Mouse (Mus musculus): ENCODE measurements at regions not wholly inside any gene's neighbourhood (a gene's known extent, or its start where the extent isn't known, plus 50 kb on each side); places are given as distances from the start of the nearest gene placed in this dataset.
A peak's percentile ranks its signal among the peaks of the same experiment; 100 is the strongest.

GRCm38 (mm10) chr5:146684429-146684828 lies 99.4 kb upstream of the Gpr12 start:
- no peak overlapping the region for H3K4me3 ChIP-seq (ENCODE audit: low read length)
- H3K27me3 ChIP-seq (ENCODE audit: control insufficient read depth, insufficient read depth, low read length) = peaks cover 3% of the 10 kb centered on the region; the same call in 1 of the 2 replicates
- H3K4me1 ChIP-seq (ENCODE audit: control insufficient read depth, insufficient read depth, low read length) = peaks cover 36% of the 10 kb centered on the region
- H3K9me3 ChIP-seq (ENCODE audit: control insufficient read depth, low read length) = no peaks in the 10 kb centered on the region
- no peak for ATAC-seq (ENCODE audit: low FRiP score, low TSS enrichment)
- no peak overlapping the region for H3K4me2 ChIP-seq (replicated peaks; ENCODE audit: low read depth, low read length)
- no peak overlapping the region for H3K27ac ChIP-seq (ENCODE audit: low read depth, low read length)
- H3K9ac ChIP-seq (ENCODE audit: low read depth, low read length) = no peak overlapping the region
- WGBS = 12% methylated on average over 3 of the region's 3 CpGs
- H3K36me3 ChIP-seq (ENCODE audit: control insufficient read depth, insufficient read depth, low read length) = no peaks in the 10 kb centered on the region

GRCm38 (mm10) chr5:146683554-146683953 lies 98.5 kb upstream of the Gpr12 start:
- no peak for ATAC-seq (ENCODE audit: low FRiP score, low TSS enrichment)
- H3K4me1 ChIP-seq (ENCODE audit: control insufficient read depth, insufficient read depth, low read length) = peaks cover 42% of the 10 kb centered on the region
- H3K27ac ChIP-seq (ENCODE audit: low read depth, low read length) = no peak overlapping the region
- H3K27me3 ChIP-seq (ENCODE audit: control insufficient read depth, insufficient read depth, low read length) = peaks cover 3% of the 10 kb centered on the region; the same call in 1 of the 2 replicates
- no peaks in the 10 kb centered on the region for H3K36me3 ChIP-seq (ENCODE audit: control insufficient read depth, insufficient read depth, low read length)
- H3K4me3 ChIP-seq (ENCODE audit: low read length) = no peak overlapping the region
- no peak overlapping the region for H3K9ac ChIP-seq (ENCODE audit: low read depth, low read length)
- H3K4me2 ChIP-seq (replicated peaks; ENCODE audit: low read depth, low read length) = no peak overlapping the region
- WGBS = 27% methylated on average over 8 of the region's 8 CpGs
- no peaks in the 10 kb centered on the region for H3K9me3 ChIP-seq (ENCODE audit: control insufficient read depth, low read length)

GRCm38 (mm10) chr5:146682893-146683292 lies 97.9 kb upstream of the Gpr12 start:
- H3K27me3 ChIP-seq (ENCODE audit: control insufficient read depth, insufficient read depth, low read length) = peaks cover 3% of the 10 kb centered on the region; the same call in 1 of the 2 replicates
- no peak overlapping the region for H3K27ac ChIP-seq (ENCODE audit: low read depth, low read length)
- 8% methylated on average over 5 of the region's 5 CpGs for WGBS
- no peak overlapping the region for H3K4me2 ChIP-seq (replicated peaks; ENCODE audit: low read depth, low read length)
- no peak overlapping the region for H3K4me3 ChIP-seq (ENCODE audit: low read length)
- no peak for ATAC-seq (ENCODE audit: low FRiP score, low TSS enrichment)
- no peaks in the 10 kb centered on the region for H3K9me3 ChIP-seq (ENCODE audit: control insufficient read depth, low read length)
- H3K36me3 ChIP-seq (ENCODE audit: control insufficient read depth, insufficient read depth, low read length) = no peaks in the 10 kb centered on the region
- peaks cover 40% of the 10 kb centered on the region for H3K4me1 ChIP-seq (ENCODE audit: control insufficient read depth, insufficient read depth, low read length)
- H3K9ac ChIP-seq (ENCODE audit: low read depth, low read length) = no peak overlapping the region

GRCm38 (mm10) chr5:146681512-146681911 lies 96.5 kb upstream of the Gpr12 start:
- no peak overlapping the region for H3K4me3 ChIP-seq (ENCODE audit: low read length)
- ATAC-seq (ENCODE audit: low FRiP score, low TSS enrichment) = no peak
- no peaks in the 10 kb centered on the region for H3K36me3 ChIP-seq (ENCODE audit: control insufficient read depth, insufficient read depth, low read length)
- peaks cover 36% of the 10 kb centered on the region; the same call in 1 of the 2 replicates for H3K4me1 ChIP-seq (ENCODE audit: control insufficient read depth, insufficient read depth, low read length)
- H3K27me3 ChIP-seq (ENCODE audit: control insufficient read depth, insufficient read depth, low read length) = no peaks in the 10 kb centered on the region
- WGBS = 73% methylated on average over 9 of the region's 9 CpGs
- no peak overlapping the region for H3K4me2 ChIP-seq (replicated peaks; ENCODE audit: low read depth, low read length)
- H3K9ac ChIP-seq (ENCODE audit: low read depth, low read length) = no peak overlapping the region
- no peak overlapping the region for H3K27ac ChIP-seq (ENCODE audit: low read depth, low read length)
- no peaks in the 10 kb centered on the region for H3K9me3 ChIP-seq (ENCODE audit: control insufficient read depth, low read length)

GRCm38 (mm10) chr5:146679198-146679681 lies 94.2 kb upstream of the Gpr12 start:
- Histone ChIP-seq H3K9ac (ENCODE audit: low read depth, low read length) (0 out of 2 replicates have a peak overlapping the region, but pooled peaks have one; percentile 4), H3K27me3 (ENCODE audit: control insufficient read depth, insufficient read depth, low read length) (no peaks in the 10 kb centered on the region), H3K4me3 (ENCODE audit: low read length) (no peak overlapping the region), H3K27ac (ENCODE audit: low read depth, low read length) (no peak overlapping the region), H3K9me3 (ENCODE audit: control insufficient read depth, low read length) (no peaks in the 10 kb centered on the region), H3K36me3 (ENCODE audit: control insufficient read depth, insufficient read depth, low read length) (no peaks in the 10 kb centered on the region), H3K4me2 (replicated peaks; ENCODE audit: low read depth, low read length) (no peak overlapping the region), H3K4me1 (ENCODE audit: control insufficient read depth, insufficient read depth, low read length) (peaks cover 39% of the 10 kb centered on the region; the same call in 1 of the 2 replicates)
- WGBS = 26% methylated on average over 6 of the region's 6 CpGs
- no peak for ATAC-seq (ENCODE audit: low FRiP score, low TSS enrichment)

GRCm38 (mm10) chr5:146678775-146679170 lies 93.7 kb upstream of the Gpr12 start:
- no peak for ATAC-seq (ENCODE audit: low FRiP score, low TSS enrichment)
- no peak overlapping the region for H3K27ac ChIP-seq (ENCODE audit: low read depth, low read length)
- 0 out of 2 replicates have a peak overlapping the region, but pooled peaks have one; percentile 4 for H3K9ac ChIP-seq (ENCODE audit: low read depth, low read length)
- H3K4me2 ChIP-seq (replicated peaks; ENCODE audit: low read depth, low read length) = no peak overlapping the region
- H3K9me3 ChIP-seq (ENCODE audit: control insufficient read depth, low read length) = no peaks in the 10 kb centered on the region
- no peaks in the 10 kb centered on the region for H3K27me3 ChIP-seq (ENCODE audit: control insufficient read depth, insufficient read depth, low read length)
- 61% methylated on average over 10 of the region's 10 CpGs for WGBS
- H3K4me3 ChIP-seq (ENCODE audit: low read length) = no peak overlapping the region
- no peaks in the 10 kb centered on the region for H3K36me3 ChIP-seq (ENCODE audit: control insufficient read depth, insufficient read depth, low read length)
- H3K4me1 ChIP-seq (ENCODE audit: control insufficient read depth, insufficient read depth, low read length) = peaks cover 37% of the 10 kb centered on the region; the same call in 1 of the 2 replicates

GRCm38 (mm10) chr5:146678049-146678774 lies 93.2 kb upstream of the Gpr12 start:
- H3K27me3 ChIP-seq (ENCODE audit: control insufficient read depth, insufficient read depth, low read length) = no peaks in the 10 kb centered on the region
- H3K9ac ChIP-seq (ENCODE audit: low read depth, low read length) = no peak overlapping the region
- no peak overlapping the region for H3K27ac ChIP-seq (ENCODE audit: low read depth, low read length)
- H3K4me1 ChIP-seq (ENCODE audit: control insufficient read depth, insufficient read depth, low read length) = peaks cover 33% of the 10 kb centered on the region; the same call in 1 of the 2 replicates
- H3K4me3 ChIP-seq (ENCODE audit: low read length) = no peak overlapping the region
- H3K9me3 ChIP-seq (ENCODE audit: control insufficient read depth, low read length) = no peaks in the 10 kb centered on the region
- ATAC-seq (ENCODE audit: low FRiP score, low TSS enrichment) = no peak
- no peaks in the 10 kb centered on the region for H3K36me3 ChIP-seq (ENCODE audit: control insufficient read depth, insufficient read depth, low read length)
- no peak overlapping the region for H3K4me2 ChIP-seq (replicated peaks; ENCODE audit: low read depth, low read length)
- 49% methylated on average over 13 of the region's 13 CpGs for WGBS

GRCm38 (mm10) chr5:146677151-146677515 lies 92.1 kb upstream of the Gpr12 start:
- H3K4me2 ChIP-seq (replicated peaks; ENCODE audit: low read depth, low read length) = no peak overlapping the region
- H3K9ac ChIP-seq (ENCODE audit: low read depth, low read length) = no peak overlapping the region
- no peaks in the 10 kb centered on the region for H3K36me3 ChIP-seq (ENCODE audit: control insufficient read depth, insufficient read depth, low read length)
- H3K27ac ChIP-seq (ENCODE audit: low read depth, low read length) = peak overlapping the region; percentile 18; the same call in 1 of the 2 replicates
- no peak for ATAC-seq (ENCODE audit: low FRiP score, low TSS enrichment)
- no peak overlapping the region for H3K4me3 ChIP-seq (ENCODE audit: low read length)
- no peaks in the 10 kb centered on the region for H3K9me3 ChIP-seq (ENCODE audit: control insufficient read depth, low read length)
- WGBS = 66% methylated on average over 8 of the region's 8 CpGs
- peaks cover 26% of the 10 kb centered on the region; the same call in 1 of the 2 replicates for H3K4me1 ChIP-seq (ENCODE audit: control insufficient read depth, insufficient read depth, low read length)
- no peaks in the 10 kb centered on the region for H3K27me3 ChIP-seq (ENCODE audit: control insufficient read depth, insufficient read depth, low read length)

- WGBS = 61% methylated on average over 12 of the region's 12 CpGs
- H3K4me3 ChIP-seq (ENCODE audit: low read length) = no peak overlapping the region
- peak; percentile 58; the same call in 1 of the 2 replicates for ATAC-seq (ENCODE audit: low FRiP score, low TSS enrichment)
- H3K27ac ChIP-seq (ENCODE audit: low read depth, low read length) = peak overlapping the region; percentile 18; the same call in 1 of the 2 replicates
- no peaks in the 10 kb centered on the region for H3K27me3 ChIP-seq (ENCODE audit: control insufficient read depth, insufficient read depth, low read length)
- H3K4me2 ChIP-seq (replicated peaks; ENCODE audit: low read depth, low read length) = no peak overlapping the region
- H3K36me3 ChIP-seq (ENCODE audit: control insufficient read depth, insufficient read depth, low read length) = no peaks in the 10 kb centered on the region
- no peak overlapping the region for H3K9ac ChIP-seq (ENCODE audit: low read depth, low read length)
- peaks cover 23% of the 10 kb centered on the region; the same call in 1 of the 2 replicates for H3K4me1 ChIP-seq (ENCODE audit: control insufficient read depth, insufficient read depth, low read length)
- no peaks in the 10 kb centered on the region for H3K9me3 ChIP-seq (ENCODE audit: control insufficient read depth, low read length)
Measured at GRCm38 (mm10) chr5:146676470-146677150, 91.6 kb upstream of the Gpr12 start.

Measured in kidney, embryonic 14.5 days (tissue).